Mouse (Mus musculus) MEL (cell line): ENCODE data around the gene Kif28. TPM values are rescaled to one million over a fixed set of nuclear protein-coding genes. Genes with fewer than 3 reads are reported as not detected.

Experiments
- DNase-seq: peaks from one replicate; pipeline ENCODE4 v3.0.0; 2011; ENCODE audit warnings: low read depth, low spot score
- H3K27ac ChIP-seq: 2 replicates; pipeline ENCODE4 v1.5.1; 2012; ENCODE audit warnings: low read depth, mild to moderate bottlenecking, control low read depth, low read length, moderate library complexity; ENCODE audit not compliant: control insufficient read depth
- H3K27me3 ChIP-seq, 2 experiments: fragments of 150-350 bp in 1 of 2; sonication (generic) in 1 of 2; 2 replicates each; pipeline ENCODE4 v1.6.1; 2012; ENCODE audit warnings: low read length in 2 of 2, mild to moderate bottlenecking in 2 of 2, improper control_type of control experiment in 1 of 2, moderate library complexity in 1 of 2; ENCODE audit not compliant: insufficient read depth in 2 of 2, control insufficient read depth in 1 of 2
- H3K36me3 ChIP-seq, 2 experiments: 2 replicates each; pipeline ENCODE4 v1.6.1; 2012 to 2014; ENCODE audit warnings: low read length in 2 of 2, improper control_type of control experiment in 1 of 2, inconsistent platforms in 1 of 2, mild to moderate bottlenecking in 1 of 2; ENCODE audit not compliant: insufficient read depth in 2 of 2, control insufficient read depth in 1 of 2
- H3K4me1 ChIP-seq, 2 experiments: fragments of 150-350 bp in 1 of 2; sonication (generic) in 1 of 2; 2 replicates each; pipeline ENCODE4 v1.6.1; 2012; ENCODE audit warnings: low read length in 2 of 2, improper control_type of control experiment in 1 of 2, mild to moderate bottlenecking in 1 of 2; ENCODE audit not compliant: insufficient read depth in 2 of 2, control insufficient read depth in 1 of 2
- H3K4me3 ChIP-seq, 2 experiments: fragments of 150-350 bp in 1 of 2; sonication (generic) in 1 of 2; 2 replicates each; pipeline ENCODE4 v1.5.1; 2012; ENCODE audit warnings: low read depth in 2 of 2, low read length in 2 of 2, mild to moderate bottlenecking in 2 of 2, moderate library complexity in 2 of 2, control low read depth in 1 of 2, improper control_type of control experiment in 1 of 2; ENCODE audit not compliant: control insufficient read depth in 1 of 2, insufficient read depth in 1 of 2
- H3K79me2 ChIP-seq: 2 replicates; pipeline ENCODE4 v1.6.1; 2012; ENCODE audit warnings: mild to moderate bottlenecking, low read length, moderate library complexity; ENCODE audit not compliant: control insufficient read depth, poor library complexity, insufficient read depth
- H3K9ac ChIP-seq: 2 replicates; pipeline ENCODE4 v1.6.1; 2012; ENCODE audit warnings: low read depth, mild to moderate bottlenecking, control low read depth, low read length, moderate library complexity; ENCODE audit not compliant: control insufficient read depth, poor library complexity, severe bottlenecking
- H3K9me3 ChIP-seq: fragments of 150-350 bp; sonication (generic); replicated peaks from 2 replicates; pipeline ENCODE4 v1.6.1; 2012; ENCODE audit warnings: mild to moderate bottlenecking, low read length, improper control_type of control experiment, moderate library complexity; ENCODE audit not compliant: insufficient read depth
- CHD1 ChIP-seq: IDR thresholded peaks from 2 replicates; pipeline ENCODE4 v1.6.1; 2012; ENCODE audit warnings: low read depth, mild to moderate bottlenecking, inconsistent platforms, low read length, improper control_type of control experiment
- CHD2 ChIP-seq: IDR thresholded peaks from 2 replicates; pipeline ENCODE4 v1.6.1; 2011; ENCODE audit warnings: low read length, improper control_type of control experiment
- E2F4 ChIP-seq: IDR thresholded peaks from 2 replicates; pipeline ENCODE4 v1.6.1; 2011; ENCODE audit warnings: low read depth, low read length, improper control_type of control experiment, borderline replicate concordance
- GABPA ChIP-seq: IDR thresholded peaks from 2 replicates; pipeline ENCODE4 v1.6.1; 2012; ENCODE audit warnings: low read depth, mild to moderate bottlenecking, inconsistent platforms, low read length, improper control_type of control experiment, moderate library complexity
- HCFC1 ChIP-seq: IDR thresholded peaks from 2 replicates; pipeline ENCODE4 v1.6.1; 2012; ENCODE audit warnings: low read depth, mild to moderate bottlenecking, inconsistent platforms, low read length, improper control_type of control experiment, moderate library complexity
- MAFK ChIP-seq: IDR thresholded peaks from 2 replicates; pipeline ENCODE4 v1.6.1; 2011; ENCODE audit warnings: low read depth, mild to moderate bottlenecking, low read length, improper control_type of control experiment, borderline replicate concordance
- MAZ ChIP-seq: IDR thresholded peaks from 2 replicates; pipeline ENCODE4 v1.6.1; 2012; ENCODE audit warnings: low read depth, mild to moderate bottlenecking, inconsistent platforms, low read length, improper control_type of control experiment
- MEF2A ChIP-seq: IDR thresholded peaks from 2 replicates; pipeline ENCODE4 v1.6.1; 2014; ENCODE audit warnings: low read depth, mild to moderate bottlenecking, inconsistent platforms, low read length, improper control_type of control experiment; ENCODE audit not compliant: poor library complexity, insufficient replicate concordance, severe bottlenecking; ENCODE audit errors: extremely low read depth
- MXI1 ChIP-seq: IDR thresholded peaks from 2 replicates; pipeline ENCODE4 v1.6.1; 2011; ENCODE audit warnings: mild to moderate bottlenecking, low read depth, low read length, improper control_type of control experiment
- MYB ChIP-seq: IDR thresholded peaks from 2 replicates; pipeline ENCODE4 v1.6.1; 2011; ENCODE audit warnings: mild to moderate bottlenecking, low read depth, low read length, improper control_type of control experiment
- POLR2AphosphoS2 ChIP-seq: IDR thresholded peaks from 2 replicates; pipeline ENCODE4 v1.6.1; 2011; ENCODE audit warnings: low read length, improper control_type of control experiment
- RAD21 ChIP-seq: IDR thresholded peaks from 2 replicates; pipeline ENCODE4 v1.6.1; 2011; ENCODE audit warnings: mild to moderate bottlenecking, low read depth, low read length, improper control_type of control experiment
- RCOR1 ChIP-seq: IDR thresholded peaks from 2 replicates; pipeline ENCODE4 v1.6.1; 2012; ENCODE audit warnings: low read depth, mild to moderate bottlenecking, inconsistent platforms, low read length, improper control_type of control experiment
- SIN3A ChIP-seq: IDR thresholded peaks from 2 replicates; pipeline ENCODE4 v1.6.1; 2012; ENCODE audit warnings: low read length, improper control_type of control experiment, inconsistent platforms
- TAL1 ChIP-seq: IDR thresholded peaks from 2 replicates; pipeline ENCODE4 v1.6.1; 2012; ENCODE audit warnings: mild to moderate bottlenecking, inconsistent platforms, low read length, moderate library complexity, mixed read lengths
- TBP ChIP-seq: IDR thresholded peaks from 2 replicates; pipeline ENCODE4 v1.8.0; 2011; ENCODE audit warnings: low read depth, low read length, improper control_type of control experiment
- UBTF ChIP-seq: IDR thresholded peaks from 2 replicates; pipeline ENCODE4 v1.6.1; 2012; ENCODE audit warnings: low read depth, mild to moderate bottlenecking, inconsistent platforms, low read length, improper control_type of control experiment, moderate library complexity, borderline replicate concordance; ENCODE audit not compliant: insufficient read depth
- ZKSCAN1 ChIP-seq: IDR thresholded peaks from 2 replicates; pipeline ENCODE4 v1.6.1; 2012; ENCODE audit warnings: low read depth, mild to moderate bottlenecking, inconsistent platforms, low read length, improper control_type of control experiment, moderate library complexity
- polyA plus RNA-seq, 2 experiments: library from polyadenylated mRNA; stranded (reverse) in 1 of 2; unstranded in 1 of 2; fragments of >175 nt in 1 of 2; fragments of >200 nt in 1 of 2; gene quantifications; 2 replicates each; pipeline versions ENCODE4 v1.2.1 to v1.2.4; 2012; ENCODE audit warnings: low replicate concordance in 2 of 2, low read depth in 1 of 2; ENCODE audit not compliant: insufficient read length in 2 of 2, insufficient read depth in 1 of 2, missing spikeins in 1 of 2
- total RNA-seq: library from RNA; depleted of rRNA; stranded (reverse); fragments of 300-350 nt; gene quantifications from 2 replicates; pipeline ENCODE4 v1.2.3, GENCODE M21; 2012

Gene Kif28
- total and polyA plus RNA-seq, 3 experiments: 0.13 to 0.27 TPM; not detected in 1

- H3K36me3 ChIP-seq: peaks cover 0 to 7% of the 10 kb centered on the region in 2 experiments; a peak in 3 of 4 replicates
- DNase-seq: no peak
- no peak overlapping the region for H3K9ac ChIP-seq
- H3K79me2 ChIP-seq: no peaks in the 10 kb centered on the region
- H3K4me1 ChIP-seq: peaks cover 2 to 7% of the 10 kb centered on the region in 2 experiments; a peak in 3 of 4 replicates
- H3K4me3 ChIP-seq: no peak overlapping the region
- no peaks in the 10 kb centered on the region for H3K9me3 ChIP-seq
- H3K27me3 ChIP-seq: no peaks in the 10 kb centered on the region
- TF ChIP-seq POLR2AphosphoS2: no peak
- TF ChIP-seq RAD21: no peak
- no peak for TF ChIP-seq SIN3A
- no peak for TF ChIP-seq MAZ
- no peak for TF ChIP-seq RCOR1
- TF ChIP-seq E2F4: no peak
- TF ChIP-seq TBP: no peak
- no peak overlapping the region for H3K27ac ChIP-seq
Measured at GRCm38 (mm10) chr1:179687305-179687704, 57.8 kb downstream of the Kif28 start.

DNA sequence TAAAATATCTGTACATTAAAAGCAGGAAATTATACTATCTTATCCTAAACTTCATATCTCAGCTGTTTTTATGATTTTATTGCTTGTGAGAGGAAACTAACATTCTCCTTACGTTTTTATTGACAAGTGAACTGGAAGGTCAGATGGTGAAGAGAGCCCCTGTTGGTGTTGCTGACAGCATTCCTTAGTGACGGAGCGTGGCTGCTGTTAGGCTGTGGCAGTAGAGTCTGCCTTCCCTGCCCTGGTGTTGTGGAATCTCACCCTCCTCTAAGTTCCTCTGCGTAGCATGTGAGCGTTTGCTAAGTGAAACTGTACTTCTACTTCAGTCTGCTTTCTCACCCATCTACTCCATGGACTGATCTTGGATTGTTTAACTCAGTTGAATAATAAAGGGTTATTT, 58.3 kb downstream of the Kif28 start:
- peaks cover 0 to 10% of the 10 kb centered on the region in 2 experiments; a peak in 3 of 4 replicates for H3K36me3 ChIP-seq
- H3K79me2 ChIP-seq: no peaks in the 10 kb centered on the region
- no peak overlapping the region for H3K27ac ChIP-seq
- no peaks in the 10 kb centered on the region for H3K27me3 ChIP-seq
- H3K9me3 ChIP-seq: no peaks in the 10 kb centered on the region
- H3K9ac ChIP-seq: no peak overlapping the region
- no peak overlapping the region for H3K4me3 ChIP-seq
- TF ChIP-seq MEF2A: no peak
- H3K4me1 ChIP-seq: peaks cover 2 to 7% of the 10 kb centered on the region in 2 experiments; a peak in 3 of 4 replicates
- no peak for DNase-seq

DNA sequence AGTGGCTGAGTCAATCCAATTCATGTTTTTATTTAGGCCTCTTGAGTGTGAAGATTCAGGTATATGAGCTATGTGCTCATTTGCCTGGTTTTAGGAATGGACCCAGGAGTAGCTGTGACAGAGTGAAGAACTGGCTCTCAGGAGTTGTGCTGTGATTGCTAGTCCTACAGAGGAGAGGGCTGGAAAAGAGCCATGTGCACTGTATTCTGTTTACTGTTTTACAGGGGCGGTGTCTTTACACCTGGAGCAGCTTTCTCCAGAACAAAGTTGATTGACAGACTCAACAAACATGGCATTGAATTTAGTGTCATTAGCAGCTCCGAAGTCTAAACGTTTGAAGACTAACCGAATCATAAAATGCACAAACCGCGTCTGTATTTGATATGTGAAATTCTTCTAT, 58.7 kb downstream of the Kif28 start:
- no peak for DNase-seq
- Histone ChIP-seq H3K27me3 (no peaks in the 10 kb centered on the region), H3K4me3 (no peak overlapping the region), H3K79me2 (no peaks in the 10 kb centered on the region), H3K27ac (no peak overlapping the region), H3K36me3 (peaks cover 0 to 10% of the 10 kb centered on the region in 2 experiments; a peak in 3 of 4 replicates), H3K4me1 (peaks cover 2 to 7% of the 10 kb centered on the region in 2 experiments; a peak in 3 of 4 replicates), H3K9me3 (no peaks in the 10 kb centered on the region), H3K9ac (no peak overlapping the region)
- TF ChIP-seq ZKSCAN1 (no peak), HCFC1 (no peak), MXI1 (no peak), POLR2AphosphoS2 (no peak), MYB (no peak), UBTF (no peak), CHD2 (no peak), CHD1 (no peak), GABPA (no peak), MAFK (no peak), TAL1 (no peak)
